Mouse (Mus musculus) hindbrain, embryonic 16.5 days (tissue): ENCODE results near the gene Rtn1. TPM values are rescaled to one million over a fixed set of nuclear protein-coding genes. Genes with fewer than 3 reads are reported as not detected.
"Not testable (repeated sequence)": the region's sequence is repeated elsewhere in the genome, so short reads cannot be mapped to it uniquely, and the experiment has no call there.

ENCODE experiments used
- ATAC-seq: fragments of 200-750 bp; cut with Nextera tagmentation; 2 replicates; pipeline ENCODE4 v1.8.0; 2017; ENCODE audit warnings: moderate TSS enrichment, moderate library complexity
- H3K27ac ChIP-seq: fragments of 300-500 bp; sonication (generic); 2 replicates; pipeline ENCODE4 v1.5.1; 2014; ENCODE audit warnings: low read depth, mild to moderate bottlenecking, control low read depth, low read length, moderate library complexity
- H3K27me3 ChIP-seq: fragments of 300-500 bp; sonication (generic); replicated peaks from 2 replicates; pipeline ENCODE4 v1.6.1; 2014; ENCODE audit warnings: low read length; ENCODE audit not compliant: control insufficient read depth, insufficient read depth
- H3K36me3 ChIP-seq: fragments of 300-500 bp; sonication (generic); 2 replicates; pipeline ENCODE4 v1.6.1; 2014; ENCODE audit warnings: mild to moderate bottlenecking, low read length, moderate library complexity, mixed read lengths; ENCODE audit not compliant: control insufficient read depth, insufficient read depth
- H3K4me1 ChIP-seq: fragments of 300-500 bp; sonication (generic); 2 replicates; pipeline ENCODE4 v1.6.1; 2014; ENCODE audit warnings: low read depth, low read length; ENCODE audit not compliant: control insufficient read depth, insufficient read depth
- H3K4me2 ChIP-seq: fragments of 300-500 bp; sonication (generic); 2 replicates; pipeline ENCODE4 v1.6.1; 2014; ENCODE audit warnings: mild to moderate bottlenecking, low read length, control low read depth, moderate library complexity
- H3K4me3 ChIP-seq: fragments of 300-500 bp; sonication (generic); 2 replicates; pipeline ENCODE4 v1.5.1; 2014; ENCODE audit warnings: mild to moderate bottlenecking, low read length, control low read depth, moderate library complexity
- H3K9ac ChIP-seq: fragments of 300-500 bp; sonication (generic); 2 replicates; pipeline ENCODE4 v1.6.1; 2014; ENCODE audit warnings: low read depth, mild to moderate bottlenecking, control low read depth, low read length, moderate library complexity
- H3K9me3 ChIP-seq: fragments of 300-500 bp; sonication (generic); 2 replicates; pipeline ENCODE4 v1.6.1; 2014; ENCODE audit warnings: mild to moderate bottlenecking, low read length, moderate library complexity; ENCODE audit not compliant: control insufficient read depth
- WGBS: fragments of 180-500 bp; shearing (Covaris S2); extraction: QIAGEN DNeasy Blood & Tissue Kit; methylation state at CpG from one replicate; pipeline ENCODE4 v1.1.7; 2014; 5-methylcytosine and 5-hydroxymethylcytosine counted together
- polyA plus RNA-seq: library from polyadenylated mRNA; unstranded; fragments of >200 nt; fragmentation: Nextera tagmentation; extraction: Ambion mirVana; gene quantifications from 2 replicates; pipeline ENCODE4 v1.2.1, GENCODE M21; 2015

Rtn1 gene
- polyA plus RNA-seq, 1 experiment from 2014 or later: 3,556 TPM

GRCm38 (mm10) chr12:72298222-72298621 is 110.6 kb downstream of the Rtn1 start:
- Histone ChIP-seq H3K27ac (peak overlapping the region; percentile 61; the same call in 1 of the 2 replicates), H3K4me1 (peaks cover 17% of the 10 kb centered on the region), H3K36me3 (peaks cover under 1% of the 10 kb centered on the region; the same call in 1 of the 2 replicates), H3K4me3 (no peak overlapping the region), H3K9me3 (no peaks in the 10 kb centered on the region), H3K9ac (no peak overlapping the region), H3K27me3 (no peaks in the 10 kb centered on the region), H3K4me2 (no peak overlapping the region)
- ATAC-seq: peak; percentile 58; the same call in 1 of the 2 replicates
- 53% methylated on average over 7 of the region's 7 CpGs for WGBS

- no peak overlapping the region for H3K9ac ChIP-seq
- H3K4me1 ChIP-seq: peaks cover 17% of the 10 kb centered on the region
- no peak overlapping the region for H3K4me2 ChIP-seq
- H3K36me3 ChIP-seq: no peaks in the 10 kb centered on the region
- no peaks in the 10 kb centered on the region for H3K27me3 ChIP-seq
- no peak overlapping the region for H3K4me3 ChIP-seq
- no peak for ATAC-seq
- H3K9me3 ChIP-seq: no peaks in the 10 kb centered on the region
- WGBS: 91% methylated on average over 5 of the region's 5 CpGs
- H3K27ac ChIP-seq: no peak overlapping the region
Measured at GRCm38 (mm10) chr12:72296552-72296951, 112.3 kb downstream of the Rtn1 start.

- H3K4me1 ChIP-seq, H3K9ac ChIP-seq, H3K4me2 ChIP-seq, H3K27me3 ChIP-seq, H3K4me3 ChIP-seq, ATAC-seq, H3K27ac ChIP-seq, H3K36me3 ChIP-seq, H3K9me3 ChIP-seq: not testable (repeated sequence)
- 93% methylated on average over 3 of the region's 3 CpGs for WGBS
Measured at GRCm38 (mm10) chr12:72293185-72293584, 115.7 kb downstream of the Rtn1 start.

GRCm38 (mm10) chr12:72292566-72292965 is 116.3 kb downstream of the Rtn1 start:
- H3K36me3 ChIP-seq: no peaks in the 10 kb centered on the region
- no peaks in the 10 kb centered on the region for H3K27me3 ChIP-seq
- no peak overlapping the region for H3K9ac ChIP-seq
- H3K4me3 ChIP-seq: no peak overlapping the region
- WGBS: 75% methylated on average over 2 of the region's 2 CpGs
- H3K27ac ChIP-seq: no peak overlapping the region
- H3K4me1 ChIP-seq: no peaks in the 10 kb centered on the region
- no peak overlapping the region for H3K4me2 ChIP-seq
- no peak for ATAC-seq
- no peaks in the 10 kb centered on the region for H3K9me3 ChIP-seq

- H3K4me3 ChIP-seq: no peak overlapping the region
- no peak overlapping the region for H3K27ac ChIP-seq
- peaks cover 2% of the 10 kb centered on the region; the same call in 1 of the 2 replicates for H3K4me1 ChIP-seq
- H3K9ac ChIP-seq: no peak overlapping the region
- no peaks in the 10 kb centered on the region for H3K27me3 ChIP-seq
- no peaks in the 10 kb centered on the region for H3K36me3 ChIP-seq
- H3K4me2 ChIP-seq: no peak overlapping the region
- WGBS: 93% methylated on average over 4 of the region's 4 CpGs
- H3K9me3 ChIP-seq: no peaks in the 10 kb centered on the region
- no peak for ATAC-seq
Measured at GRCm38 (mm10) chr12:72291266-72291665, 117.6 kb downstream of the Rtn1 start.

- Histone ChIP-seq H3K4me1 (peaks cover 6% of the 10 kb centered on the region), H3K27me3 (no peaks in the 10 kb centered on the region), H3K4me2 (no peak overlapping the region), H3K9ac (no peak overlapping the region), H3K4me3 (no peak overlapping the region), H3K27ac (no peak overlapping the region), H3K36me3 (no peaks in the 10 kb centered on the region), H3K9me3 (no peaks in the 10 kb centered on the region)
- 59% methylated on average over 3 of the region's 3 CpGs for WGBS
- ATAC-seq: no peak
Measured at GRCm38 (mm10) chr12:72288215-72288614, 120.6 kb downstream of the Rtn1 start.

- no peak overlapping the region for H3K4me3 ChIP-seq
- no peak overlapping the region for H3K4me2 ChIP-seq
- H3K9me3 ChIP-seq: no peaks in the 10 kb centered on the region
- H3K4me1 ChIP-seq: peaks cover 6% of the 10 kb centered on the region
- no peak overlapping the region for H3K27ac ChIP-seq
- no peaks in the 10 kb centered on the region for H3K27me3 ChIP-seq
- H3K36me3 ChIP-seq: no peaks in the 10 kb centered on the region
- ATAC-seq: no peak
- no peak overlapping the region for H3K9ac ChIP-seq
- WGBS: 86% methylated on average over 4 of the region's 4 CpGs
Measured at GRCm38 (mm10) chr12:72287332-72288004, 121.4 kb downstream of the Rtn1 start.

- Histone ChIP-seq H3K4me3 (no peak overlapping the region), H3K36me3 (no peaks in the 10 kb centered on the region), H3K9me3 (no peaks in the 10 kb centered on the region), H3K27me3 (no peaks in the 10 kb centered on the region), H3K9ac (peak overlapping the region; percentile 29; the same call in 1 of the 2 replicates), H3K4me2 (peak overlapping the region; percentile 33; the same call in 1 of the 2 replicates), H3K4me1 (peaks cover 6% of the 10 kb centered on the region), H3K27ac (peak overlapping the region; percentile 51)
- peak; percentile 88 for ATAC-seq
- WGBS: 48% methylated on average over 25 of the region's 25 CpGs
Measured at GRCm38 (mm10) chr12:72285366-72286345, 123.2 kb downstream of the Rtn1 start.

- Histone ChIP-seq H3K27me3 (no peaks in the 10 kb centered on the region), H3K9ac (no peak overlapping the region), H3K4me2 (no peak overlapping the region), H3K27ac (no peak overlapping the region), H3K4me3 (no peak overlapping the region), H3K4me1 (peaks cover 6% of the 10 kb centered on the region), H3K9me3 (no peaks in the 10 kb centered on the region), H3K36me3 (no peaks in the 10 kb centered on the region)
- 96% methylated on average over 7 of the region's 7 CpGs for WGBS
- no peak for ATAC-seq
Measured at GRCm38 (mm10) chr12:72284576-72284975, 124.3 kb downstream of the Rtn1 start.
